Mouse (Mus musculus) frontal cortex, postnatal 25 days (tissue): ENCODE data around the gene Spout1.
"Not testable (repeated sequence)": the region's sequence is repeated elsewhere in the genome, so short reads cannot be mapped to it uniquely, and the experiment has no call there.

Source experiments
- DNase-seq, 2 experiments: peaks; one replicate each; pipeline ENCODE4 v3.0.0; 2022; ENCODE audit warnings: low spot score in 2 of 2

Gene Spout1

GRCm38 (mm10) chr2:30178711-30179110 is 452 bp upstream of the Spout1 start:
- not testable (repeated sequence) for DNase-seq

GRCm38 (mm10) chr2:30176561-30176960 is 1.7 kb downstream of the Spout1 start:
- no peak for DNase-seq

DNA sequence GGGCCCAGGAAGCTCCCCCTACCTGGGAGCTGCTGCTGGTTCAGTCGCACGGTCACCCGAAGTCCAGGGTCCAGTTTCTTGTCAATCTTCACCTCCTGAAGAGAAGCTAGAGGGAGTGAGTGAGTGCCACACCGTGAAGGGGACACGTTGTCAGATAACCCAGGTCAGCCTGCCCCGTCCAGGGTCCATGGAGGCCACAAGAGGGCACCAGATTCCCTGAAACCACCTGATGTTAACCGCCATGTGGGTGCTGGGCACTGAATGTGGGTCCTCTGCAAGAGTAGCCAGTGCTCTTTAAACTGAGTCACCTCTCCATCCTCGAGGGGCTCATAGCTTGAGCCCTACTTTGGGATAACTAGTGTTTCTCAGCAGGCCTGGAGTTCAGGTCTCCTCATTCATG is 2.4 kb downstream of the Spout1 start:
- DNase-seq = no peak

GRCm38 (mm10) chr2:30173541-30174240 is 4.6 kb downstream of the Spout1 start:
- no peak for DNase-seq

DNA sequence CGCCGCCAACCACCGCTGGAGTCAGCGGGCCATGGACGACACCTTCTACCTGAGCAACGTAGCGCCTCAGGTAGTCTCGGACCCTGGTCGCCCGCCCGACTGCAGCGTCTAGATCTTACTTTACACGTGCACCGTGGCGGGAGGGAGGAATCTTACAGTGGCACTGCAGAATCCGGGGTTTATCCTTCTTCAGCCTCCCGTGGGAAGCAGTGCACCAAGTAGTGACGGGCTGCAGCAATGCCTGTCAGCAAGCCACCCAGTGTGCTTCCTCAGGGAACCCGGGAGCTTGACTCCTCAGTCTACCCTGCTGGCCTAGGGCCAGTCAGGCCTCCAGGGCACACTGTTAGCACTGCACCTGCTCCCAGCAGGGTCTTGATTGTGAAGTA is 6.3 kb downstream of the Spout1 start:
- no peak for DNase-seq

GRCm38 (mm10) chr2:30171371-30171996 is 6.8 kb downstream of the Spout1 start, which contains the start of gene Endog:
TSS of gene Endog (plus strand) at chr2:30171493.
- peak; percentile 77 to 81 for DNase-seq

- no peak for DNase-seq
Observed at GRCm38 (mm10) chr2:30166677-30167076, 11.6 kb downstream of the Spout1 start.

GRCm38 (mm10) chr2:30164340-30164932 is 13.8 kb downstream of the Spout1 start:
- no peak for DNase-seq

- no peak for DNase-seq
Observed at GRCm38 (mm10) chr2:30161809-30162208, 16.4 kb downstream of the Spout1 start.

DNA sequence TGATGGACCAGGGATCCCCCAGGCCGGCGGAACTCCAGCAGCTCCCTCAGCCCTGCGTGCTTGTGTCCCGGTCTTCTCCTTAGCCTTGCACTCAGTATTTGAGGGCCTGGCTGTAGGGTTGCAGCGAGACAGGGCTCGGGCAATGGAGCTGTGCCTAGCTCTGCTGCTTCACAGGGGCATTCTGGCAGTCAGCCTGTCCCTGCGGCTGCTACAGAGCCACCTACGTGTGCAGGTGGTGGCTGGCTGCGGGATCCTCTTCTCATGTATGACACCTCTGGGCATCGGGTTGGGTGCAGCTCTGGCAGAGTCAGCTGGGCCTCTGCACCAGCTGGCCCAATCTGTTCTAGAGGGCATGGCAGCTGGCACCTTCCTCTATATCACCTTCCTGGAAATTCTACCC is 18.4 kb downstream of the Spout1 start:
- not testable (repeated sequence) for DNase-seq

- DNase-seq = no peak
Observed at GRCm38 (mm10) chr2:30152616-30153015, 25.6 kb downstream of the Spout1 start.

- no peak for DNase-seq
Observed at GRCm38 (mm10) chr2:30151840-30152239, 26.4 kb downstream of the Spout1 start.

GRCm38 (mm10) chr2:30147466-30147865 is 30.8 kb downstream of the Spout1 start:
- DNase-seq = no peak

DNA sequence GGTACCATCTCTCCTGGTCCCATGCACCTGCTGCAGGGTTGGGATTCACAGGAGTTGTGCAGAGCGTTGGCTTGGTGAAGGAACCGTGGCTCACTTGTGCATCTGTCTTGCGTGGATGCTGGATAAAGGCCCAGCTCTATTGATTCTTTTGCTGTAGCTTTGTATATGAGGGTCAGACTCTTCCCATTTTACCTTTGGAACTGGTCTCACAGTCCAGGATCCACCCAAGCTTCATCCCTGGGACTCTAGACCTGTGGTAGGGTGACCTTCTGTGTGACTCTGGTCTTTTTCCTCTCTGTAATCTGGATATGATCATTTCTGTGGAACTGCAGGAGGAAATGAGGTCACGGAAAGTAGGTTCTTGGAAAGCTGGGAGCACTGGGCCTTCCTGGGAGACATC is 33.8 kb downstream of the Spout1 start:
- no peak for DNase-seq

DNA sequence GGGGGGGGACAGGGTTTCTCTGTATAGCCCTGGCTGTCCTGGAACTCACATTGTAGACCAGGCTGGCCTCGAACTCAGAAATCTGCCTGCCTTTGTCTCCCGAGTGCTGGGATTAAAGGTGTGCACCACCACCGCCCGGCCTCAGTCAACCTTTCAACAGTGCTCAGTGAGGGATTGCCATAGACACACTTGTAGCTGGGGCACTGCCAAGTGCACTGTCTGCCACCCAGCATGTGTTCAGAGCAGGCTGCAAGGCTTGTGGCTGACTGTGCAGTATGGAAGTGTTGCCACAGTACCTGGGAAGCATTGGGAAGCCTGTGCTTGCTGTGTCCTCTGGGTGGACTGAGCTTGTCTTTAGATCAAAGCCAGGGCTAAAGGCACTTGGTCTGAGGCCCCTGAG is 38.2 kb downstream of the Spout1 start:
- DNase-seq = not testable (repeated sequence)

- no peak for DNase-seq
Observed at GRCm38 (mm10) chr2:30136458-30136857, 41.8 kb downstream of the Spout1 start.

DNA sequence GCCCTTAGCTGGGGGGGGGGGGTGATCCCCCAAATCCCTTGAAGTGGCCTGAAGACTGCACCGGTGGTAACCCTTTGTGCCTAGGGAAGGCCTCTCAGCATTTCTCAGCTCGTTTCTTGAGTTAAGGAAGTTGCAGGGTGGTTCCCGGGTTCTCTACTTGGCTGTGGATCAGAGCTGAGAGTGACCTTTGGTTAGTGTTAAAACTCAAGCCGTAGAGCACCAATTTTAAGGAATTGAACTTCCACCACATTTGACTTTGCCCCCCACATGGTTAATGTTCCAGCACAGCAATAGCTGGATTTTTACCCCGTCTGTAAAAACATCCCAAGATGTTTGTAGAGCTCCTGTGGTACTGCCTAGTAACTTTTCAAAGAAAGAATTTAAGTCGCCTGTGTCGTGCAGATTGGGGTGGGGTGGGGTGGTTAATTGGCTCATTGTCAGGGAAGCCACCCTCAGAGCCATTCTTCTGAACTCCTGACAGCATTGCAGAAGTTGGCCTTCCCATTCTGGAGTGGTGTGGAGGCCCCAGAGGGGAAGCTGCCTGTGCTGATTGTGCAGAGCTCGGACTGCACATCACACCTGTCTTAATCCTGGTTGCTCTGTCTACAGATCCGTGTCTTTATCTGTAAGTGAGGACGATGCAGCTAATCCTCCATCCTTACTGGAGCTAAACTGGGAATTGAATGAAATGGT is 43.2 kb downstream of the Spout1 start:
- DNase-seq = no peak

DNA sequence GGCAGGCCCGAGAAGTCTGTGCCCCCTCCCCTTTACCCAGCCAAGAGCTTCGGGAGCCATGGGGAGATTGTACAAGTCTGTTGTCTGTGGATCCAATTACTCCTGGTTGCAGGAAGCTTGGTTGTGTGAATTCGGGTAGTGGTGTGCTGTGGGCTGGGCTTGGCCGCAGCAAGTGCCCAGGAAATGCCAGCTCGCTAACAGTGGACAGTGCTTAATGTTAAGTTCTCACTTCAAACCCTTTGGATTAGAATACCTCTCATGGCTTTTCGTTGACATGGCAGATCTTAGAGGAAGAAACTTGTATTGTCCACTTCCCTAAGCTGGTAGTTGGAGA is 43.9 kb downstream of the Spout1 start:
- no peak for DNase-seq

DNA sequence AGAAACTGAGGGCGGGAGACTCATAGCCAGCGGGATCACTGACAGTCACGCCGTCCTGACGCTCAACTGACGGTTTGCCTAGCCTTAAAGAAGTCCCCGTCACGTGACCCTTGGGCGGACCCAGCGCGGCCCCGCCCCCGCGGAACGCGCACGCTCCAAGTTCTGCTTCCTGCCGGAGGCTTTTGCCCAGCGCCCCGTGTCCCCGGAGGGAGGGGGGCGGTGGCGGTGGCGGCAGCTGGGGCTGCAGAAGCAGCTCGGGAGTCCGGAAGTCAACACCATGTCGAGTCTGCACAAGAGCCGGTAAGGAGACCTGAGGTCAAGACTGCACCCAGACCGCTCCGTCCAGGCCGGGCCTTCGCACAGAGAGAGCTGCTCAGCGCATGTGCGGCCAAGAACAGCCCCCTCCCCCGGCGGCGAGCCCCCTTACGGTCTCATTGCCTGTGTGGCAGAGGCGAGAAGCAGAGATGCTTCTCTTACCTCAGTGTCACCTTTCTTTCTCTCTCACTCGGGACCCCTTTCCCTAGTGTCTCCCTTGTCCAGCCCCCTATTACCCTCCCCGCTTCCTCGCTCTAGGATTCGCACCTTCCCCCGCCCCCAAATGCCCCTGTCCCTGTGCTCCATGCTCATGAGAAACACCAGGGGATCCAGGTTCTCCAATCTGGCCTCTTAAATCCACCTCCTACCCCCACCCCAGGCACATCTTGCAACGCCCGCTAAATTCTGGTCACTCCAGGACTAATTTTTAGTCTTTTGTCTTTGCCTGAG is 44.5 kb downstream of the Spout1 start, which contains the start of gene Tbc1d13:
Gene Tbc1d13 (plus strand): TSS at position 134 of the 765 bp plus-strand sequence.
- DNase-seq = peak; percentile 95 to 97

GRCm38 (mm10) chr2:30132801-30133612 is 45.3 kb downstream of the Spout1 start:
- no peak for DNase-seq

- not testable (repeated sequence) for DNase-seq
Observed at GRCm38 (mm10) chr2:30131240-30131639, 47.0 kb downstream of the Spout1 start.
